Mouse (Mus musculus) MN1 (cell line): ENCODE measurements around the gene Igbp1.
A peak's percentile ranks its signal among the peaks of the same experiment; 100 is the strongest.

Source experiments
- DNase-seq: peaks from one replicate; pipeline ENCODE4 v3.0.0-alpha.2; 2016; ENCODE audit warnings: low spot score

Gene Igbp1

DNA sequence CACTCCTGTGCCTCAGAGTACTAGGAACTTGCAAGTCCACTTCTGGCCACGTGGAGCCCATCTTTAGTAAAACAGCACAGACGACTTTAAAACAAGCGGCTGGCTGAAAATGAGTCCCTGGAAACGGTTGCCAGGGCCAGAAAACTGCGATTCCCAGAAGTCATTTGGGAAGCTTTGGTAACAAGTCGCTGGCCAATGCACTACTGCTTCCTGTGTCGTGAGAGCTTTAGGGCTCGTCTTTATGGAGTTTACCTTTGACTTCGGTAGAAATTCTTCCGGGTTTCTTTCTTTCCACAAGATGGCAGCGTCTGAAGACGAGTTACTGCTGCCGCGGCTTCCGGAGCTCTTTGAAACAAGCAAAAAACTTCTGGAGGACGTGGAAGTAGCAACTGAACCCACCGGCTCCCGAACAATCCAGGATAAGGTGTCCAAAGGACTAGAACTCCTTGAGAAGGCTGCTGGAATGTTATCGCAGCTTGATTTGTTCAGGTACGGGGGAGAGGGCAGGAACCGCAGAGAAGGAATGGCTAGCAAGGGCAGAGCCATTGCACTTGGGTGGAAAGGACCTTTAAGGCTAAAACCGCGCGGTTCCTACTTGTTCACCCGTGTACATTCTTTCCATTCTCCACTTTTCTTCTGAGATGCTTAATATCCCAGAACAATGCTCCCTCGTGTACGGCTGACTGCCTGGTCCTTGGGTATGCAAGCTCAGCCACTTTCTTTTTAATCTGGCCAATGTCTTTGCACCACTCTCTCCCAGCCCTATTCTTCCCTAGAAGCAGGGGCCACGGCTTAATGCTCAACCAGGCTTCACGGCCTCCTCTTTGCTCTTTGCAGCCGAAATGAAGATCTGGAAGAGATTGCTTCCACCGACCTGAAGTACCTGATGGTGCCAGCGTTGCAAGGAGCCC lies at the start of gene Igbp1:
TSS of gene Igbp1 (plus strand) at position 224 of the 911 bp plus-strand sequence.
- peak; percentile 84 for DNase-seq

DNA sequence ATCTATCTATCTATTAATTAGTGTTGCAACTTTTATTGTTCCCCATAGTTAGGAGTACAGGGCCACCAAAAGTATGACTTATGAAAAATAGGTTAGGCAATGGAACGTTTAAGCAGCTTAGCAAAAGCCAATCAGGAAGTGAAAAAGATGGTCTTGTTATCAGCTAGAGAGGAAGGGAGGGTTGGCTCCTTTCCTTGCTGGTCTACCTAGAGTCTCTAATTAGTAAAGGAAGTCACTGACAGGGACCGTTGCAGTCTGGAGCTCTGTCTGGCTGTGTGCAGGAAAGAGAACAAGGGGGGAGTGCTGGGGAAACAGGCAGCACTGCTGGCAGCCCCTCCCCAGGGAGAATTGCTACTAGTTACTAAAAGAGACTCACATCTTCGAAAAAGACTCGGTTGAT lies 26.0 kb upstream of the Igbp1 start:
- DNase-seq: no peak

DNA sequence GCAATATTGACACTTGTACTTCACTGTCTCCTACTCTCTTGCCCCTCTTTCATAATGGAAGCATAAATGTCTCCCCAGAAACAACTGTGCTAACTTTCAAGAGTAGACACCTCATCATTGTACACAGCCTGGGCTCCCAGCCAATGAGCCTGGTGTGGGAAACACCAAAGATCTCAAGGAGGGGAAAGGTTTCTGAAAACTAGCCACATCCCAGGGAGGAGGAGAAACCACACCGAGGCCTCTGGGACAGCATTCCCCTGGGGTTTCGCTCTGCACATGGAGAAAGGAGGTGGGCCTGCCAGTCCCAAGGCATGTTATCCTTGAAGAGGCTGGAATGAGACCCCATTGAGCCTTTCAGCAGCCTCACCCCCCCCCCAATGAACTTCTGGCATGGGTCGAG lies 24.0 kb upstream of the Igbp1 start:
- no peak for DNase-seq

DNA sequence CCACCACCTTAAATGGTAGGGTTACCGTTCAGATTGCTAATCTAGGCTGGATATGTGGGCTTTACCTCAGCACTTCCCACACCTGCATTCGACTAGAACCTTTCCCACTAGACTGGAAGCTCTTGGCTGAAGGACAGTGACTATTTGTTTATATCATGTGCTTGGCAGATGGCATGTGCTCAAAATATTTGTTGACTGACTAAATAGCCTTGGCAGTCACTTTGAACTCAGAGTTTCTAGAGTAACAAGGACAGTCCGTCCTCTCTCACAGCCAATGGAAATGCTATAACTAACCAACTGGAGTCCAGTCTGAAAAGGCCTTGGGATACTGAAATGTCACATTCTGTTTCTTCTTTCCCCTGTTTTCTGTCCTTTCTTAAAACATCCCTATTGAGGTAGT lies 22.6 kb upstream of the Igbp1 start:
- no peak for DNase-seq

DNA sequence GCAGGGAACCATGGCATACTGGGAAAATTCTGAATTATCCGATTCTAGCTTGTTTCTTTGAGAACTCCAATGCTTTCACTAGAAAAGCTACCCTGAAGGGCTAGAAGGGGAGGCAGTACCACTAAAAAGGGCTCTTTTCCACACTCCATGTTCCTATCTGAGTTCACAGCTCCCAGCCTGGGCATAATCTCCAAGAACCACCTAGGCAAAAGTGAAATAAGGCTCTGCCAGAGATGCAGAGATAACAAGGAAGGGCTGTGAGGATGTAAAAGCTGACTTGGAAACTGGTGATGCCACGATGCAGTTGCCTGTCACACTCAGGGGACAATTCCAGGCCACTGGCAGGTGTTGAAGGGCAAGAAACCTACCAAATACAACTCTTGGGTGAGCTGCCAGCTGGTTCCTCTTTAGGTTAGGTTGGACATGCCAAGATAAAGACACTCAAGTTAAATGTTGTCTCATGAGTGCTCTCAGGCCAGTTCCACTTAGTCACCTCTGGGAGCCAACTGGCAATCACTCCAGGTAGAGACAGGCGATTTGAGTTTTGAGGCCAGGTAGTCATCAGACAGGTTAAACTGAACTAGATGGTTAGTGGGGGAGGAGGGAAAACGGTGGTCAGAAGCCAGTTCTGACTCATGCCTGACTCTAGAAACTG lies 18.4 kb upstream of the Igbp1 start:
- no peak for DNase-seq

DNA sequence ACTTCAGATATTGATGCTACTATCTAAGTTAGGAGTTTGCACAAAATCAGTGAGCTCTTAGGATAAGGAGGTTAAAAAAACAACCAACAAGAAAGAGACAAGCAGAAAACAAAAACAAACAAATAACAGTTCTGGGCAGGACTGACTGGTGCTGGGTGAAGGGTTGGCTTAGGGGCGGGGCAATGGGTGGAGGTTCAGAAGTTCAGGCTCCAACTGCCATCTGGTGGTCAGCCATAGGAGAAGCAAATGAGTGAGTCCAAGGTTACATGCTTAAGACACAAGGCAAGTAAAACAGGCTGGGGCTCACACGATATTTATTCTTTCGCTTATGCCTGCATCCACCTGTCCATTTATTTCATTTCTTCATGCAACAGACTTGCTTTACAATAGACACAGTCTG lies 13.8 kb upstream of the Igbp1 start:
- DNase-seq: peak; percentile 43

DNA sequence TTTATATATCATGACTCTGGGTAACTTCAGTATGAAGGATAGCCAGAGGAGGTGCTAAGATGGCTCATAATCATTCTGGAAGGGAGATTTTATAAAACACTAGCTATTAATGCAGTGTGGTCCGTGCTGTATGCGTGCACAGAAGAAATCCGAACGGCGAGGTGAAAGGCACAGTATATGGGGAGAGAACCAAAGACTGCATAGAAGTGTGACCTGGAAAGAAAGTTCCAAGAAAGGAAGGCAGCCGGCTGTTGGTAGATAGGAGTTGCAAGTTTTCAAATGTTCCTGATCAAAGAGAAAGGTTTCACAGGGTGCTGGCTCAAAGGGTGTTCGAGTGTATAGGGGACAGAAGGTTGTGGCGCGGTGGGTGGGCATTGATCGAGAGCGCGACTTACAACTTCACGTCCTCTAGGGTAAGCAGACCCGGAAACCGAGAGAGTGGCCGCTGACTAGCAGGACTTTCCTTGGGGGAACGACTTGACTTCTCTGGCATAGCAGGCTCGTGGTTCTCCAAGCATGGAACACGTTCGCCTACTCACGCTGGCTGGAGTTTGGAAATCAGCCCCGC lies 507 bp upstream of the Igbp1 start:
- DNase-seq: no peak

DNA sequence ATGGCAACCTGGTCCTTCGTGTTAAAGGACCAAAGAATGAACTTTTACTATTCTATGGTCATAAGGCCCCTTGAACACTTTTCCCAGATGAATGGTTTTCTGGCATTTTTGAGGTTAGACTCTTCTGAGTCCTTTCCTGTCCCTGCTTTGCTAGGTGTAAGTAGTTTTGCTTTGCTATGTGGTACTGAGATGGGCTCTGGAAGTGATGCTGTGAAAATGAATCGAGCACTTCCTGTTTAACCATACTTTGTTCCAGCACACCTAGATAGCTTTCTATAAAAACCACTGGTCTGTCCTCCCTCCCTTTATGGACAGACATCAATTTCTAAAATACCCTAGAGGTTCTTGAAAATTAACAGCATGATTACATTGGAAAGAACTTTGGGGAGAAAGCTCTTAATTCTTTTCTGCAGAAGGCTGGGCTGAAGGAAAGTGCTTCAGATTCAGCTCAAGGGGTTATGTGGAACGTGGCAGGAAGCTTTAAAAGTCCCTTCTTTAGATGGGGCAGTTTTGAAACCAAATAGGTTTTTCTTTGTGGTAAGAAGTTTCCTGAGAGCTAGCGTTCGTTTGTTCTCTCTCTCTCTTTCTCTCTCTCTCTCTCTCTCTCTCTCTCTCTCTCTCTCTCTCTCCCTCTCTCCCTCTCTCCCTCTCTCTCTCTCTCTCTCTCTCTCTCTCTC lies 10.2 kb downstream of the Igbp1 start:
- DNase-seq: no peak

DNA sequence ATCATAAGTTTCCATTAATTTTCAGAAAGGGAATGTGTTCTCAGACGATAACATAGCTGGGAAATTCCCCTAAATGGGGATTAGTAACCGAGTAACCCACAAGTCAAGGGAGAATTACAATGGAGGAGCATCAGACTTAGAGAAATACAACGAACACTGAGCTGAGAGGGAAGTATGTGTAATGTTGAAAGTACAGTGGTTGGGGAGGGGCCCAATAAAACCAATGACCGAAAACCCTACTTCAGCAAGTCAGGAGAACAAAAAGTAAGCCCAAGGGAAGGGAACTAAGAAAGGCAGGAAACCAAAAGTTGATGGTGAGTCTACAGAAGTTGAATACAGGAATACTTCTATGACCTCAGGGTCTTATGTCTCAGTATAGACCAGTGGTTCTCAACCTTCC lies 14.1 kb downstream of the Igbp1 start:
- no peak for DNase-seq

DNA sequence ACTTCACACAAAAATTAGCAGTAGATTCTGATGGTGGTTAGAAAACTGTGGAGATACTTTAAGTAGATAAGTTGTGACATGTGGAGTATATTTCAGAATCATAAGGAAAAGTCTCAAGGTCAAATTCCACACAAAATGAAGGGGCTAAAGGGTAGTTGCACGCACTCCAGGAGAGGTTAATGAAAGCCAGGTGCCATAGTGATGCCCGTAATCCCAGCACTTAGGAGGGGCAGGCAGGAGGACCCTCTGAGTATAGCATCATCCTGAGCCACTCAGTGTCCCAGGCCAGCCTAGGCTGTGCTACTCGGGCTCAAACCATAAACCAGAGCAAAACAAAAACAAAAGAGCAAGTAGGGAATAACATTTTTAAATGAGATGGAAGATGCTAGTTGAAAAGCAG lies 15.8 kb downstream of the Igbp1 start:
- no peak for DNase-seq

DNA sequence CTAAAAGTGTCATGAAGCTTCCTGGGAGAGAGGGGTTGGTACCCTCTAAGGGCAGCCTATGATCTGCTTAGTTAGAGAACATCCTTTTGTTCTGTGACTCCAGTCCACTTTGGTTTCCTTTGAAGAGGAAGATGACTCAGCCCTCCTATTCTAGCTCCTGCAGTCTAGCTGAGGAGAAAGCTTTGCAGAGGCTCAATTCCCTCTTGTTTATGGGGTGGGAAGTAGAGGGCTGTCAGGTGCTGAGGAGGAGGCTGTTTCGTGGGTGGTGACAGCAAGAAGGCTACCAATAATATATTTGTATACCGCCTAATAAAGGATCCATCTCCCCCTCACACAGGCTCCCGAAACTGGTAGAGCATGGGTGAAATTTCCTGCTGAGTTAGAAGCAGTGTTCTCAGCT lies 22.6 kb downstream of the Igbp1 start:
- DNase-seq: no peak

DNA sequence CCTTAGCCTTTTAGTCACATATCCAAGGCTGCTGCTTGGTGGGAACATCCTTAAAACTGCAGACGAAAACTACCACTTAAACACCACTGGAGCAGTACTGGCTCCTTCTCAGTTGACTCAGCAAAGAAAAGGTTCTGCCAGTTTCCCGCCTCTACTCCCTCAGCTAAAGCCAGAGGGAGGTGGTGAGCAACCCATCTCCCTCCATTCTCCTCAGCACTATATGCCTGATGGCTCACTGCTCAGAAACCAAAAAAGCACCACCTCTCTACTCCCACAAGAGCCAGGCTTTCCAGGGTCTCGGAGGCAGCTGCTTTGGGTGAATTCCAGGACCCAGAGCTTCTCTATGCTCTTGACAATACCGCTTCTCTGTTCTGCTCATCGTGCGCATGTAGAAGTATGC lies 23.5 kb downstream of the Igbp1 start:
- no peak for DNase-seq

DNA sequence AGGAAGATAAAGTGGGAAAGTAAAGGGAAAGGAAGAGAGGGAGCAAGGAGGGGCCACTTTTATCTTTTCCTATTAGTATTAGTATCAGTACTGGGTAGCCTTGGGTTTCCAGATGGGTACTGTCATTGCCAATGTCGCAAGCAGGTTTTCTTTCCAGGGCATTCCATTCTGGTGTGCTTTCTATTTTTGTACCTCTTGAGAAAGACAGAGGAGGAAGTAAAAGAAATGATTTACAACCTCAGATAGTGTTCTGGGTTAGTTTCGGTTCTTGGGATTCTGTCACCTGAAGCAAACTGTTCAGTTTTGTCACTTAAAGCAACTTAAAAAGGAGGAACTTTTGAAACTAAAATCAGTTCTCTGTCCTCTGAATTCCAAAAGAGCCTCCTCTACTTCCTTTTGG lies 24.4 kb downstream of the Igbp1 start:
- no peak for DNase-seq

DNA sequence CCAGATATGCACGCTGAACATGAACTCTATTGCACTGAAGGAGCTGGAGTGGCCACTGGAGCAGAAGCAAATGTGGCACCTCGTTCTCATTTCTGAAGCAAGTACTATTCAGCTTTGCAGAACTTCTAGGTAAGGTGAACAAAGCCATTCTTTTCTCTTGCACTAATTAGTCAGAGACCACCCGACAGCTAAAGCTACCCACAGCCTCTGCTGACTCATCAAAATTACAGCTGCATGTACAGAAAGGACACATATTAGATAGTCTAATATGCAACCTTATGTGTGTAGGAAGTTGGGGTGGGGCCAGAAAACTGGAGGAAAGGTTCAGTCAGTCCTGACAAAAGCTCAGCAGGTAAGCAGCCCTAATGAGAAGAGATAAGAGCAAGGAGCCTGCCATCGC lies 30.4 kb downstream of the Igbp1 start, which contains the start of gene Dgat2l6:
TSS of gene Dgat2l6 (plus strand) at position 368 of the 400 bp plus-strand sequence.
- no peak for DNase-seq

DNA sequence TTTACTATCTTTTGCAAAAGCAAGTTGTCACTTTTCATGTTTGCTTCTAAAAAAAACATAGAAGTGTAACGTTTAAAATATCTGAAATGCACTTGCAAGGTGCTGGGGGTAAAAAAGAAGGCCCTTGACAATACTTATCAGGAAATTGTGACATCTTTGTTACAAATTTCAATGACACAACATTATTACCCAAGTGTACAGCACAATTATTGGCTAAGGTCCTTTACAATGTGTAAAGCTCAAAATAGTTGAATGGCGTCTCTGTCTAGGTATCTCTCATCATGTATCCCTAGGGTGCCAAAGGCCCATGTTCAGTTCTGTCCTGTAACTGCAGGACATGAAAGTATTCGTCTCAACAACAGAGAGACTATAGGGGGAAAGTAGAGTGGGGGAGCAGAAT lies 61.9 kb downstream of the Igbp1 start:
- no peak for DNase-seq

DNA sequence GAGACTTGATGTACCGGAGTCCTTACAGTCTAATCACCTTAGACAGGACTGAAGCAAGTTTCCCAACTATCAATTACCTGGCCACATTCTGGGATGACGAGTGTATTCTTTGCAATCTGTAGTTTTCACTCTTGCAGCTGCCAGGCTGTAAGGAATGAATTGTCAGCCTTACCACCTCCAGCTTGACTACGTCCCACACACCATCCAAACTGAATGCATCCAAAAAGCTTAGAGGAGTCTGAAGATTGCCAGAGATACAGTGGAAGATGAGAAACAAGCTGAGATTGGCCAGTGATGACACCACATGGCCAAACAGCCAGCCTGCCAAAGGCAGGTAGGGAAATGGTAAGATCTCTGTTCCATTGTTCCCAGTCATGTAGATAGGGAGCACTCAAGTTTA lies 71.6 kb downstream of the Igbp1 start:
- no peak for DNase-seq
